Mouse (Mus musculus): Measurements from ENCODE around the gene Epb41l5. TPM values are rescaled to one million over a fixed set of nuclear protein-coding genes. Genes with fewer than 3 reads are reported as not detected.
A peak's percentile ranks its signal among the peaks of the same experiment; 100 is the strongest.

Gene Epb41l5
- polyA plus RNA-seq, 1 experiment from 2014 or later, result 27.9 TPM

GRCm38 (mm10) chr1:119549327-119549689 is 99.5 kb downstream of the Epb41l5 start:
- no peak for TF ChIP-seq CTCF (IDR thresholded peaks at IDR 0.05)
- in situ Hi-C loops (cut with MboI; ENCODE audit: low pct_unique_long_range_greater_than_20kb), result no loop called here
- POLR2A ChIA-PET, result interaction anchor here (1.4 kb wide), 1 partner anchor 14 kb away, joined by 3 read pairs; no protein-coding TSS in a partner anchor

GRCm38 (mm10) chr1:119548668-119549326 is 100.0 kb downstream of the Epb41l5 start:
- TF ChIP-seq CTCF (IDR thresholded peaks at IDR 0.05), result peak; percentile 87
- CTCF ChIA-PET, result interaction anchor here (0.8 to 2.4 kb wide), 15 partner anchors 9 to 461 kb away, joined by 3 to 12 read pairs (median 3); no protein-coding TSS in a partner anchor
- in situ Hi-C loops (cut with MboI; ENCODE audit: low pct_unique_long_range_greater_than_20kb), result no loop called here
- no peak for DNase-seq (ENCODE audit: low read depth, low spot score)
- ATAC-seq, result no peak
- POLR2A ChIA-PET, result interaction anchor here (1.4 kb wide), 1 partner anchor 13 kb away, joined by 3 read pairs; no protein-coding TSS in a partner anchor
- H3K27me3 ChIP-seq, result no peaks in the 10 kb centered on the region

More at GRCm38 (mm10) chr1:119549327-119549689, 99.5 kb downstream of the Epb41l5 start:
- ATAC-seq (no peak), DNase-seq (ENCODE audit: low read depth, low spot score) (no peak)
- no peaks in the 10 kb centered on the region for H3K27me3 ChIP-seq
- CTCF ChIA-PET, result interaction anchor here (0.9 to 2.4 kb wide), 12 partner anchors 9 to 462 kb away, joined by 3 to 12 read pairs (median 4); no protein-coding TSS in a partner anchor

GRCm38 (mm10) chr1:119546490-119546889 is 102.3 kb downstream of the Epb41l5 start:
- in situ Hi-C loops (cut with MboI; ENCODE audit: low pct_unique_long_range_greater_than_20kb), result no loop called here
- no peak for TF ChIP-seq CTCF (IDR thresholded peaks at IDR 0.05)
- ChIA-PET CTCF (interaction anchor here (1.5 kb wide), 1 partner anchor 12 kb away, joined by 5 read pairs; no protein-coding TSS in a partner anchor), POLR2A (no interaction called here)
- no peak for DNase-seq (ENCODE audit: low read depth, low spot score)
- no peaks in the 10 kb centered on the region for H3K27me3 ChIP-seq
- no peak for ATAC-seq

- in situ Hi-C loops (cut with MboI; ENCODE audit: low pct_unique_long_range_greater_than_20kb), result no loop called here
- no peak for TF ChIP-seq CTCF (IDR thresholded peaks at IDR 0.05)
- no peaks in the 10 kb centered on the region for H3K27me3 ChIP-seq
- ChIA-PET CTCF (interaction anchor here (0.9 kb wide), 1 partner anchor 129 kb away, joined by 4 read pairs; no protein-coding TSS in a partner anchor), POLR2A (interaction anchor here (0.7 kb wide), 1 partner anchor 9 kb away, joined by 6 read pairs; no protein-coding TSS in a partner anchor)
- ATAC-seq (no peak), DNase-seq (ENCODE audit: low read depth, low spot score) (no peak)
Measured at GRCm38 (mm10) chr1:119545671-119546070, 103.1 kb downstream of the Epb41l5 start.

GRCm38 (mm10) chr1:119545164-119545563 is 103.6 kb downstream of the Epb41l5 start:
- DNase-seq (ENCODE audit: low read depth, low spot score), result no peak
- ATAC-seq, result no peak
- POLR2A ChIA-PET, result interaction anchor here (0.6 to 0.7 kb wide), 2 partner anchors 9 to 1876 kb away, joined by 4 to 6 read pairs; no protein-coding TSS in a partner anchor
- in situ Hi-C loops (cut with MboI; ENCODE audit: low pct_unique_long_range_greater_than_20kb), result no loop called here
- TF ChIP-seq CTCF (IDR thresholded peaks at IDR 0.05), result no peak
- CTCF ChIA-PET, result interaction anchor here (0.9 kb wide), 1 partner anchor 129 kb away, joined by 4 read pairs; no protein-coding TSS in a partner anchor
- H3K27me3 ChIP-seq, result no peaks in the 10 kb centered on the region

- DNase-seq (ENCODE audit: low read depth, low spot score) (no peak), ATAC-seq (no peak)
- no peak for TF ChIP-seq CTCF (IDR thresholded peaks at IDR 0.05)
- ChIA-PET POLR2A (interaction anchor here (0.6 kb wide), 1 partner anchor 1876 kb away, joined by 4 read pairs; no protein-coding TSS in a partner anchor), CTCF (interaction anchor here (0.9 kb wide), 1 partner anchor 130 kb away, joined by 4 read pairs; no protein-coding TSS in a partner anchor)
- no peaks in the 10 kb centered on the region for H3K27me3 ChIP-seq
- in situ Hi-C loops (cut with MboI; ENCODE audit: low pct_unique_long_range_greater_than_20kb), result no loop called here
Measured at GRCm38 (mm10) chr1:119544611-119545155, 104.1 kb downstream of the Epb41l5 start.

GRCm38 (mm10) chr1:119543316-119543715 is 105.5 kb downstream of the Epb41l5 start:
- ATAC-seq, result no peak
- ChIA-PET POLR2A (no interaction called here), CTCF (interaction anchor here (1.3 kb wide), 1 partner anchor 59 kb away, joined by 4 read pairs; no protein-coding TSS in a partner anchor)
- no peak for DNase-seq (ENCODE audit: low read depth, low spot score)
- in situ Hi-C loops (cut with MboI; ENCODE audit: low pct_unique_long_range_greater_than_20kb), result no loop called here
- no peak for TF ChIP-seq CTCF (IDR thresholded peaks at IDR 0.05)
- no peaks in the 10 kb centered on the region for H3K27me3 ChIP-seq

GRCm38 (mm10) chr1:119541570-119541969 is 107.2 kb downstream of the Epb41l5 start:
- TF ChIP-seq CTCF (IDR thresholded peaks at IDR 0.05), result no peak
- DNase-seq (ENCODE audit: low read depth, low spot score), result no peak
- ATAC-seq, result no peak
- in situ Hi-C loops (cut with MboI; ENCODE audit: low pct_unique_long_range_greater_than_20kb), result no loop called here
- ChIA-PET CTCF (no interaction called here), POLR2A (no interaction called here)
- H3K27me3 ChIP-seq, result no peaks in the 10 kb centered on the region

- H3K27me3 ChIP-seq, result no peaks in the 10 kb centered on the region
- ATAC-seq (no peak), DNase-seq (ENCODE audit: low read depth, low spot score) (no peak)
- ChIA-PET POLR2A (no interaction called here), CTCF (no interaction called here)
- in situ Hi-C loops (cut with MboI; ENCODE audit: low pct_unique_long_range_greater_than_20kb), result no loop called here
- TF ChIP-seq CTCF (IDR thresholded peaks at IDR 0.05), result no peak
Measured at GRCm38 (mm10) chr1:119540836-119541557, 107.8 kb downstream of the Epb41l5 start.

- CTCF ChIA-PET, result no interaction called here
- no peak for DNase-seq (ENCODE audit: low read depth, low spot score)
- no peak for TF ChIP-seq CTCF (IDR thresholded peaks at IDR 0.05)
- no peak for ATAC-seq
- in situ Hi-C loops (cut with MboI; ENCODE audit: low pct_unique_long_range_greater_than_20kb), result no loop called here
- H3K27me3 ChIP-seq, result no peaks in the 10 kb centered on the region
- POLR2A ChIA-PET, result no interaction called here
Measured at GRCm38 (mm10) chr1:119539252-119539651, 109.5 kb downstream of the Epb41l5 start.

Measured in Patski (cell line).